Mouse (Mus musculus): Measurements from ENCODE around the gene Hmcn1. TPM values are rescaled to one million over a fixed set of nuclear protein-coding genes. Genes with fewer than 3 reads are reported as not detected.

Hmcn1 gene
- total RNA-seq, 2 experiments from 2014 or later = 0.02 TPM; not detected in 1

- ATAC-seq (replicated peaks; ENCODE audit: low FRiP score, low TSS enrichment, poor library complexity, severe bottlenecking) = no peak
Measured at GRCm38 (mm10) chr1:150580561-150580960, 412.7 kb downstream of the Hmcn1 start.

- no peak for ATAC-seq (replicated peaks; ENCODE audit: low FRiP score, low TSS enrichment, poor library complexity, severe bottlenecking)
Measured at GRCm38 (mm10) chr1:150573407-150573806, 419.8 kb downstream of the Hmcn1 start.

- ATAC-seq (replicated peaks; ENCODE audit: low FRiP score, low TSS enrichment, poor library complexity, severe bottlenecking) = no peak
Measured at GRCm38 (mm10) chr1:150570562-150571156, 422.6 kb downstream of the Hmcn1 start.

DNA sequence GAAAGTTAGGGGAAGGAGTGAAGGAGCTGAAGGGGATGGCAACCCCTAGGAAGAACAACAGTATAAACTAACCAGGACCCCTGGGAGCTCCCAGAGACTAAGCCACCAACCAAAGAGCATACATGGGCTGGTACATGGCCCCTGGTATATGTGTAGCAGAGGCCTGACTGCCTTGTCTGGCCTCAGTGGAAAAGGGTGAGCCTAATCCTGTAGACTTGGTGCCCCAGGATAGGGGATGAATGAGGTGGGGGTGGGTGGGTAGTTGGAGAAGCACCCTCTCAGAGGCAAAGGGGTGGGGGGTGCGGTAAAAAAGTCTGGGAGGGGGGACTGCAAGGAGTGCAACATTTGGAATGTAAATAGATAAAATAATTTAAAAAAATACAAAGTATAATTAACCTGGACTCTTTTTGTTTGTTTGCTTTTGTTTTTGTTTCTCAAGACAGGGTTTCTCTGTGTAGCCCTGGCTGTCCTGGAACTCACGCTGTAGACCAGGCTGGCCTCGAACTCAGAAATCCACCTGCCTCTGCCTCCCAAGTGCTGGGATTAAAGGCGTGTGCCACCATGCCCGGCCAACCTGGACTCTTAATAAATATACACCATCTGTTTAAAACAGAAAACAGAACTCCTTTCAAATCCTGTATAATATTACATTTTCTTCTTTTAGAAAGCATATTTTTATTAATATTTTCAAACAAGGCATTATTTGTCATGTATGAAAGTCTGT lies 423.3 kb downstream of the Hmcn1 start:
- ATAC-seq (replicated peaks; ENCODE audit: low FRiP score, low TSS enrichment, poor library complexity, severe bottlenecking) = no peak

DNA sequence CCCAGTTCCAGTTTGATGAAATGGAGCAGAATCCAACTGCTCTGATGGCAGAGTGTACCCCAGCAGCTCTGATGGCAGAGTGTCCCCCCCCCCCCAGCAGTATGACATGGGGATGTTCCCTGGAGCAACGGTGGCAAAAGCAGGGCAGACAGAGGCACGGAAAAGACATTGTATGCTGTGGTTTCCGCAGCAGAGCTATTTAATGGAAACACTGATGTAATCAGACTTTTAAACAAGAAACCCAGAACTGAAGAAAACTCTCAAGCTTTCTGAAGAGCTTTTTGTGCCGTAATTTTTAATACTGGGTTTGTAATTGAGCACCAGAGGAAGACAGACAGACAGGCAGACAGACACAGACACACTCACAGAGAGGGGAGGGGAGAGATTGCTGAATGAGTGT lies 426.9 kb downstream of the Hmcn1 start:
- ATAC-seq (replicated peaks; ENCODE audit: low FRiP score, low TSS enrichment, poor library complexity, severe bottlenecking) = no peak

DNA sequence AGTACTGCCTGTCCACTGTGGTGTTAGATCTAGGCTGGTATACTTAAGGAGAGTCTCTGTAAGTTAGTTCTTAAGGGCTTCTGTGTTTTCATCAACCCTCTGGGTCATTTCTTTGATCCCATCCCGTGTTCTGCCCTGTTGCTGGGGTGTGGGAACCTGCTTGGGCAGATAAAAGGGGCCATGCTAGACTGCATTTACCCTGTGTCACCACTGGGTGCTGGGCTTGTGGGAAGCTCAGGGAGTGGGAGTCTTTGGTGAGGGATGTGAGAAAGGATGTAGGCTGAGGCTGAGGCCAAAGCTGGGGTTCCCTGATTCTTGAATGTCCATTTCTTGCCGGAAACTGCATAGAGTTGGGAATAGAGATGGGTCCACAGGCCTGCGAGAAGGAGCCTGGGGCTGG lies 436.6 kb downstream of the Hmcn1 start:
- no peak for ATAC-seq (replicated peaks; ENCODE audit: low FRiP score, low TSS enrichment, poor library complexity, severe bottlenecking)

DNA sequence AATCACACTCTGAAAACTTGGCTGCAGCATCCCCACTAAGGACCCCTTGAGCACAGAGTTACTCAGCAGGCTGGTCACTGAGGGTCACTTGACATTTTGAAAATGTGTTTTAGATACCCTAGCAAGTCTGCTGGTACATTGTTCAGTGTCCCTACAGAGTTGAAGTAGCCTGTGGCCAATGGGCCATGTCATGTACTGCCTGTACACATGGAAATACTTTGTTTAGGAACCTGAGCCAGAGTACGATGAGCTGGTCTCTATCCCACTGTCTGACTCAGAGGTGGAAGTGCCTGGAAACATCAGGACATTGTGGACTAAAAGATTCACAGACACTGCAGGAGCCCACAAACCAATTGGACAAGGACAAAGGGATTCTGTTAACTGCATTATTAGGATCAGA lies 441.8 kb downstream of the Hmcn1 start:
- ATAC-seq (replicated peaks; ENCODE audit: low FRiP score, low TSS enrichment, poor library complexity, severe bottlenecking) = no peak

DNA sequence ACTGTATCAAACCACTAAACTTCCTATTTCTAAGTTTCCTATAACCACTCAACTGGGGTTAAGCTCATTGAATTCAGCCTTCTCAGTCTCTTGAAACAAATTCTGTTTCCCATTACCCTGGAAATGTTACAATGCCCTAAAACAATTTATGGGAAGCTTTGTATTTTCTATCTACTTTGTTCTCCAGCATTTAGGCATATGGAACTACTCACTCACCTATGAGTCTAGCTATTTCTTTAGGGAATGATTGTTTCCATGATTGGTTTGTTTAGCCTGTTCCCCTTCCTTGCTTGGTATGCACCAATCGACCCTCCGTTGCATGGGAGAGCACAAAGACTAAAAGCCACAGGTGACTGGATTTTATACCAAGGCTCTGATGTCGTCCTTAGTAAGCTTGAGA lies 446.8 kb downstream of the Hmcn1 start:
- no peak for ATAC-seq (replicated peaks; ENCODE audit: low FRiP score, low TSS enrichment, poor library complexity, severe bottlenecking)

DNA sequence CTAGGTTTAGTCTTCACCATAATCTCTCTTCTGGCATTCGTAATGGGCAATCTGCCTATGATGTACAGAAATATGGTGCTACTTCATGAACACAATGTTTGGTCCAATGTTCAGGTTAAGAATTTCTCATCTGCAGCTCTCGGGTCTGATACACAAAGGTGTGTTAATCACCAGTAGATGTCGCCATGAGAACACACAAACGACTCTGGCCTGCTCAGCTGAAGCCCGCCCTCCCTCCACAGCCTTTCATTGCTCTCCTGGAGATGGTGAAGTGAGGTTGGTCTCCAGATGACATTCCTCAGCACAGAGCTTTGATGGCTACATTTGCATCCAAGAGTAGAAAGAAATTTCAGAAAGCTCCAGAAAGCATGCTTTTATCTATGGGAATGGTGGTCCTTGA lies 453.0 kb downstream of the Hmcn1 start:
- 0 out of 2 replicates have a peak, but pooled peaks have one; percentile 63 for ATAC-seq (replicated peaks; ENCODE audit: low FRiP score, low TSS enrichment, poor library complexity, severe bottlenecking)

DNA sequence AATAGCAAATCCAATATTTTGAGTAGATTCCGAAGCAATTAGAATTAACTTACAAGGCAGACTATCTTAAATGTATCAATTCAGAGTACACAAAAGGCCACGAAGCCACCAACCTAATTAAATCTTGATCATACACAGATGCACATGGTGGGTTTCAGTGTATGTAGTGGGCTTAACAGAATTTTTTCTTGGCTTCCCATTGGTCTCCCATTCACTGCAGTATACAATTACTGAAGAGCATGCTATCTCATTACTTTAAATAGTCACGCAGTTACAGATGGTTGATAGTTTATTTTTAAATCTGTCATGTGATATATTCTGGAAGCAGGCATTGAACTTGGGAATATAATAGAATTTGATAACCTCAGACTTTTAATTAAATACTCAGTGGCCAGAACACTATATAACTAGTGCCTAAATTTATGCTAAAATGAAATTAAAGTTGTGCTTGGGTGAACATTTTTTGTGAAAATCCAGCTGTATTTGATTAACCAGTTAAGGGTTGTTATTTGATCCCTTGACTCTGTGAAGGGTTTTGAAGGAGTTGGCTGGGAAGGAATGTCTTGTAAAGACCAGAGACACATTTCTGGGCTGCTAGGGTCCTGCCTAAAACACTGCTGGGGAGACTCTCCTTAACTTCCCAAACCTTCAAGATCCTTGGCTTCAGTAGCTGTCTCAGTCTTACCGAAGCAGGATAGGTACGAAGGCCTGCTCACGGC lies 455.7 kb downstream of the Hmcn1 start:
- no peak for ATAC-seq (replicated peaks; ENCODE audit: low FRiP score, low TSS enrichment, poor library complexity, severe bottlenecking)

DNA sequence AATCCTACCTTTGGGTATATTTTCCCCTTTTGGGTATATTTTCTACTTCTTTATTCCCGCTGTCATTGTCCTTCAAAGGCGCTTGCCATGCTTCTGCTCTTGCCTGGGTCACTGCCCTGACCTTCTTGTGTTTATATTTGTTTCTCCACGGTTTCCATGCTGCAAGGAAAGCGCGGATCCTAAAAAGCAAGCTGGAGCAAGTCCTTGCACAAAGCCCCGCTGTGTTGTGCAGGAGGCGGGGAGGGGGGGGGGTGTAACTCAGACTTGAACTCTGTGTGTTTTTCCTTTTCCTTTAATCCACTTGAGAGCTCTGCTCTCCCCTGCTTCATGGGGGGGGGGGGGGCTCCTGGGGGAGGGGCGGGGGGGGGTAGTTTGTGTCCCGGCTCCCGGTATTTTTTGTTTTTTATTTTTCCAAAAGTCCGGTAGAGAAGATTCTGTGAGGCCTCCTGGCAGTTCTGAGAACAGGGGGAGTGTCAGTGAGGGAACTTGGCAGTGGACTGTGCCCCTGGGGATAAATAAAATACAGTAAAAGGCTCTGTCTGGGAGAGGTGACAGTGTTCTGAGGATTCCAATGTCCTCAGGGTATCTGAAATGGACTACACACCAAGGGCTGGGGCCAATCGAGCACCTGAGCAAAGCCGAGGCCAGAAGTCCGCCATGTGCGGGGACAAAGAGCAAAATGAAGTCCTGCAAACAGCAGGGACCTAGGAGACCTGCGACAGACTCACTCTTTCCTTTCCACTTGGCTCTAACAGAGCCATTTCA lies 457.3 kb downstream of the Hmcn1 start:
- ATAC-seq (replicated peaks; ENCODE audit: low FRiP score, low TSS enrichment, poor library complexity, severe bottlenecking) = no peak

DNA sequence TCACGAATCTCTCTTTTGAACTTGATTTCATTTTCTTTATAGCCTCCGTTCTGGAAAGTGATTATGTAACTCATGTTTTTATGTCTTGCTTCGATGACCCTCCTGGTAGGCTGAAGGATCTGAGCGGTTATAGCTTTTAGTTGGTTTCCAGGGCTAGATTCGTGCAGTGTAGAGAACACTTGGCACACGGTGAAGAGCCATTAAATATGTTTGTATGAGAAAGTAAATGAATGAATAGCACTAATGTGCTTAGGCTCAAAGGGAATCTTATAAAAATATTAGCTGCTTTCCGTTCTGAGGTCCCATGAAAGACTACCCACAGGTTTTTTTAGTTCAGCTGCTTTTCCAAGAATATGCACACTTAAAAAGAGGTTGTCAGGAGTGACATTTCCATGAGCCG lies 458.6 kb downstream of the Hmcn1 start:
- ATAC-seq (replicated peaks; ENCODE audit: low FRiP score, low TSS enrichment, poor library complexity, severe bottlenecking) = no peak

GRCm38 (mm10) chr1:150513041-150513440 lies 480.2 kb downstream of the Hmcn1 start:
- ATAC-seq (replicated peaks; ENCODE audit: low FRiP score, low TSS enrichment, poor library complexity, severe bottlenecking) = no peak

Other genes starting within 250 kb of the Hmcn1 start
- gene Gm47985, start 189.1 kb upstream of the Hmcn1 start, total RNA-seq (2014; fragmentation: Nextera tagmentation) = 0.69 TPM in 1 of 2 replicates, not detected in the other
- gene Gm47985, start 189.1 kb upstream of the Hmcn1 start, total RNA-seq (2017) = 0.19 TPM in 1 of 2 replicates, not detected in the other
- gene Gm8947, start 198.9 kb upstream of the Hmcn1 start, total RNA-seq (2014; fragmentation: Nextera tagmentation) = 0.64 TPM in 1 of 2 replicates, not detected in the other
- gene Gm8947, start 198.9 kb upstream of the Hmcn1 start, total RNA-seq (2017) = 0.27 TPM in 1 of 2 replicates, not detected in the other
- gene Gm47995, start 205.0 kb upstream of the Hmcn1 start, total RNA-seq (2014; fragmentation: Nextera tagmentation) = not detected in 2 replicates
- 0.91 and 3.4 TPM in 2 replicates for gene Gm47995, start 205.0 kb upstream of the Hmcn1 start, total RNA-seq (2017)
- not detected in 2 replicates for gene 3110040M04Rik, start 210.7 kb upstream of the Hmcn1 start, total RNA-seq (2014; fragmentation: Nextera tagmentation)
- gene 3110040M04Rik, start 210.7 kb upstream of the Hmcn1 start, total RNA-seq (2017) = 3.3 TPM in 1 of 2 replicates, not detected in the other
- not detected in 2 replicates for gene Gm47996, start 216.7 kb upstream of the Hmcn1 start, total RNA-seq (2014; fragmentation: Nextera tagmentation)
- not detected in 2 replicates for gene Gm47996, start 216.7 kb upstream of the Hmcn1 start, total RNA-seq (2017)